In the genomic region with DNA sequence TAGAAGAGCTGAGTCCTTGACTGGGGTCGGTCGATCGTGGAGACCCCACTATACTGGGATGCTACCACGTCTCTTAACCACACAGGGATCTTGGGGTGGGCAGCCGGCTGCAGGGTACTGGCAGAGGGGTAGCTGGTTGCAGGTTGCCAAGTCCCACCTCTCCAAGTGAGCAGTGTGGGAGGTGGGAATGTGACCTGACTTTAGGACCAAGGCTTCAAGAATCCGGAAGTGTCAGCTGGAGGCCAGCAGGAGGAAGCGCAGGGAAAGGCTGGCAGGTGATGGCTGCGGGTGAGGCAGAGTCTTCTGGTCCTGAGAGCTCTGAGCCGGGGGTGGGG, we compare ENCODE assay signal across 8 mouse cellular contexts.
A peak's percentile ranks its signal among the peaks of the same experiment; 100 is the strongest.
DNase-seq lines count a peak whose midpoint lies in the region; ATAC-seq and TF ChIP-seq lines count a peak whose summit lies in the region.

No protein-coding gene starts in this region.

- H3K4me3 ChIP-seq in heart, embryonic 10.5 days = peak overlapping the region; percentile 71
- peak overlapping the region; percentile 53 for H3K4me3 ChIP-seq in ES-Bruce4 (ENCODE audit: low read depth, low read length)
- H3K4me3 ChIP-seq in forebrain, embryonic 16.5 days (replicated peaks; ENCODE audit: low read length) = peak overlapping the region; percentile 49
- no peak overlapping the region for H3K4me3 ChIP-seq in liver, embryonic 13.5 days (replicated peaks)

- no peak for TF ChIP-seq EP300 in ES-Bruce4 (IDR thresholded peaks at IDR 0.05; ENCODE audit: insufficient read depth, low read depth, low read length)

- peak overlapping the region; percentile 75 for H3K27ac ChIP-seq in heart, embryonic 10.5 days
- no peak overlapping the region for H3K27ac ChIP-seq in ES-Bruce4 (ENCODE audit: insufficient read depth, low read length)
- no peak overlapping the region for H3K27ac ChIP-seq in forebrain, embryonic 16.5 days (ENCODE audit: low read length)
- no peak overlapping the region for H3K27ac ChIP-seq in liver, embryonic 13.5 days

- H3K9me3 ChIP-seq in heart, embryonic 10.5 days = no peaks in the 10 kb centered on the region
- no peaks in the 10 kb centered on the region for H3K9me3 ChIP-seq in ES-Bruce4 (replicated peaks; ENCODE audit: control insufficient read depth, insufficient read depth, low read length, poor library complexity, severe bottlenecking)
- no peaks in the 10 kb centered on the region for H3K9me3 ChIP-seq in forebrain, embryonic 16.5 days (ENCODE audit: control insufficient read depth, low read length)
- H3K9me3 ChIP-seq in liver, embryonic 13.5 days (replicated peaks) = no peaks in the 10 kb centered on the region

- peaks cover 28% of the 10 kb centered on the region for H3K4me1 ChIP-seq in heart, embryonic 10.5 days
- peaks cover 1% of the 10 kb centered on the region for H3K4me1 ChIP-seq in ES-Bruce4 (ENCODE audit: control insufficient read depth, insufficient read depth, low read length)
- H3K4me1 ChIP-seq in forebrain, embryonic 16.5 days (replicated peaks; ENCODE audit: control insufficient read depth, insufficient read depth, low read length) = peaks cover 17% of the 10 kb centered on the region
- 0 out of 2 replicates have a peak, but pooled peaks cover 2% of the 10 kb centered on the region for H3K4me1 ChIP-seq in liver, embryonic 13.5 days (replicated peaks)

- DNase-seq in heart, embryonic 10.5 days (ENCODE audit: low spot score) = no peak
- no peak for DNase-seq in heart, postnatal 25 days (ENCODE audit: low spot score)
- no peak for DNase-seq in liver, embryonic 13.5 days
- DNase-seq in ovary, postnatal 10 days (ENCODE audit: low spot score) = no peak

- no peak overlapping the region for H3K9ac ChIP-seq in ES-Bruce4 (ENCODE audit: low read depth, poor library complexity, severe bottlenecking)
- H3K9ac ChIP-seq in forebrain, embryonic 16.5 days (replicated peaks; ENCODE audit: low read depth, low read length) = peak overlapping the region; percentile 49
- H3K9ac ChIP-seq in liver, embryonic 13.5 days = no peak overlapping the region

- no peak for TF ChIP-seq POLR2A in ES-Bruce4 (IDR thresholded peaks at IDR 0.05; ENCODE audit: insufficient read depth, low read length)

- TF ChIP-seq CTCF in ES-Bruce4 (IDR thresholded peaks at IDR 0.05; ENCODE audit: low read depth, low read length) = no peak

- WGBS in heart, embryonic 10.5 days = under 1% methylated on average over 9 of the region's 9 CpGs
- WGBS in forebrain, embryonic 16.5 days = 2% methylated on average over 9 of the region's 9 CpGs
- WGBS in liver, embryonic 13.5 days (ENCODE audit: insufficient replicate concordance) = 3% methylated on average over 9 of the region's 9 CpGs

- ATAC-seq in forebrain, embryonic 16.5 days = peak; percentile 49
- ATAC-seq in liver, embryonic 13.5 days (ENCODE audit: low read depth) = no peak
- ATAC-seq in erythroblast, adult 5-6 weeks (replicated peaks; ENCODE audit: low FRiP score, poor library complexity, severe bottlenecking) = no peak
- no peak for ATAC-seq in erythroid progenitor cell, adult 5-6 weeks (replicated peaks; ENCODE audit: low FRiP score, poor library complexity, severe bottlenecking)

- H3K36me3 ChIP-seq in heart, embryonic 10.5 days = no peaks in the 10 kb centered on the region
- no peaks in the 10 kb centered on the region for H3K36me3 ChIP-seq in ES-Bruce4 (ENCODE audit: control insufficient read depth, insufficient read depth, low read length, poor library complexity, severe bottlenecking)
- no peaks in the 10 kb centered on the region for H3K36me3 ChIP-seq in forebrain, embryonic 16.5 days (ENCODE audit: control insufficient read depth, insufficient read depth)
- no peaks in the 10 kb centered on the region for H3K36me3 ChIP-seq in liver, embryonic 13.5 days

- intact Hi-C loops in heart, postnatal 25 days (cut with DNase I) = no loop called here

- H3K4me2 ChIP-seq in forebrain, embryonic 16.5 days (ENCODE audit: low read length) = peak overlapping the region; percentile 88
- peak overlapping the region; percentile 56 for H3K4me2 ChIP-seq in liver, embryonic 13.5 days

- peaks cover 58% of the 10 kb centered on the region for H3K27me3 ChIP-seq in heart, embryonic 10.5 days (ENCODE audit: insufficient read depth, poor library complexity, severe bottlenecking)
- H3K27me3 ChIP-seq in ES-Bruce4 (ENCODE audit: control insufficient read depth, insufficient read depth, low read length, poor library complexity, severe bottlenecking) = peaks cover 8% of the 10 kb centered on the region
- peaks cover 14% of the 10 kb centered on the region for H3K27me3 ChIP-seq in forebrain, embryonic 16.5 days (replicated peaks; ENCODE audit: control insufficient read depth, insufficient read depth, low read length)
- peaks cover 53% of the 10 kb centered on the region for H3K27me3 ChIP-seq in liver, embryonic 13.5 days
